Mouse (Mus musculus) hindbrain, embryonic 14.5 days (tissue): Measurements from ENCODE around the gene Gab1. TPM values are rescaled to one million over a fixed set of nuclear protein-coding genes. Genes with fewer than 3 reads are reported as not detected.

Source experiments
- ATAC-seq: fragments of 200-750 bp; cut with Nextera tagmentation; 2 replicates; pipeline ENCODE4 v1.8.0; 2017; ENCODE audit warnings: moderate number of reproducible peaks, mild to moderate bottlenecking, moderate TSS enrichment, moderate library complexity; ENCODE audit not compliant: low FRiP score
- DNase-seq: peaks from one replicate; pipeline ENCODE4 v3.0.0-alpha.2; 2015; ENCODE audit warnings: low spot score
- H3K27ac ChIP-seq: fragments of 300-500 bp; sonication (generic); 2 replicates; pipeline ENCODE4 v1.5.1; 2014; ENCODE audit warnings: mild to moderate bottlenecking, moderate library complexity
- H3K27me3 ChIP-seq: fragments of 300-500 bp; sonication (generic); 2 replicates; pipeline ENCODE4 v1.6.1; 2014; ENCODE audit warnings: mild to moderate bottlenecking, low read length, mixed read lengths; ENCODE audit not compliant: control insufficient read depth, insufficient read depth
- H3K36me3 ChIP-seq: fragments of 300-500 bp; sonication (generic); replicated peaks from 2 replicates; pipeline ENCODE4 v1.6.1; 2014; ENCODE audit not compliant: control insufficient read depth, insufficient read depth
- H3K4me1 ChIP-seq: fragments of 300-500 bp; sonication (generic); replicated peaks from 2 replicates; pipeline ENCODE4 v1.6.1; 2014; ENCODE audit warnings: antibody characterized with exemption, low read length, mixed read lengths; ENCODE audit not compliant: control insufficient read depth, insufficient read depth
- H3K4me2 ChIP-seq: fragments of 300-500 bp; sonication (generic); replicated peaks from 2 replicates; pipeline ENCODE4 v1.6.1; 2014; ENCODE audit warnings: mild to moderate bottlenecking, moderate library complexity
- H3K4me3 ChIP-seq: fragments of 300-500 bp; sonication (generic); replicated peaks from 2 replicates; pipeline ENCODE4 v1.5.1; 2014; ENCODE audit warnings: mild to moderate bottlenecking, low read length
- H3K9ac ChIP-seq: fragments of 300-500 bp; sonication (generic); 2 replicates; pipeline ENCODE4 v1.6.1; 2014
- H3K9me3 ChIP-seq: fragments of 300-500 bp; sonication (generic); 2 replicates; pipeline ENCODE4 v1.6.1; 2016; ENCODE audit warnings: low read length; ENCODE audit not compliant: control insufficient read depth
- WGBS: fragments of 180-500 bp; shearing (Covaris S2); extraction: QIAGEN DNeasy Blood & Tissue Kit; methylation state at CpG from one replicate; pipeline ENCODE4 v1.1.7; 2014; 5-methylcytosine and 5-hydroxymethylcytosine counted together
- polyA plus RNA-seq: library from polyadenylated mRNA; unstranded; fragments of >200 nt; fragmentation: Nextera tagmentation; extraction: Ambion mirVana; gene quantifications from 2 replicates; pipeline ENCODE4 v1.2.1, GENCODE M21; 2014

Gene Gab1
- polyA plus RNA-seq, 1 experiment from 2014 or later, result 16.6 TPM

GRCm38 (mm10) chr8:80838199-80838598, 42.1 kb downstream of the Gab1 start:
- H3K27ac ChIP-seq, result no peak overlapping the region
- H3K36me3 ChIP-seq, result no peaks in the 10 kb centered on the region
- DNase-seq (no peak), ATAC-seq (no peak)
- H3K27me3 ChIP-seq, result no peaks in the 10 kb centered on the region
- no peaks in the 10 kb centered on the region for H3K4me1 ChIP-seq
- H3K9me3 ChIP-seq, result no peaks in the 10 kb centered on the region
- 59% methylated on average over 6 of the region's 6 CpGs for WGBS
- no peak overlapping the region for H3K4me3 ChIP-seq
- H3K4me2 ChIP-seq, result no peak overlapping the region
- no peak overlapping the region for H3K9ac ChIP-seq

- ATAC-seq, result no peak
- 67% methylated on average over 6 of the region's 6 CpGs for WGBS
- Histone ChIP-seq H3K4me3 (no peak overlapping the region), H3K27ac (no peak overlapping the region), H3K4me2 (no peak overlapping the region), H3K9ac (no peak overlapping the region), H3K4me1 (peaks cover 8% of the 10 kb centered on the region; the same call in 1 of the 2 replicates), H3K9me3 (no peaks in the 10 kb centered on the region), H3K36me3 (no peaks in the 10 kb centered on the region), H3K27me3 (no peaks in the 10 kb centered on the region)
- no peak for DNase-seq
Measured at GRCm38 (mm10) chr8:80835401-80835800, 44.9 kb downstream of the Gab1 start.

- no peak overlapping the region for H3K4me2 ChIP-seq
- no peak overlapping the region for H3K9ac ChIP-seq
- H3K36me3 ChIP-seq, result no peaks in the 10 kb centered on the region
- ATAC-seq, result no peak
- 57% methylated on average over 4 of the region's 4 CpGs for WGBS
- H3K9me3 ChIP-seq, result no peaks in the 10 kb centered on the region
- DNase-seq, result no peak
- H3K4me3 ChIP-seq, result no peak overlapping the region
- peaks cover 12% of the 10 kb centered on the region; the same call in 1 of the 2 replicates for H3K4me1 ChIP-seq
- no peak overlapping the region for H3K27ac ChIP-seq
- H3K27me3 ChIP-seq, result no peaks in the 10 kb centered on the region
Measured at GRCm38 (mm10) chr8:80834443-80834842, 45.9 kb downstream of the Gab1 start.

- no peaks in the 10 kb centered on the region for H3K36me3 ChIP-seq
- H3K4me2 ChIP-seq, result no peak overlapping the region
- no peak overlapping the region for H3K9ac ChIP-seq
- no peak for ATAC-seq
- no peaks in the 10 kb centered on the region for H3K9me3 ChIP-seq
- H3K27me3 ChIP-seq, result no peaks in the 10 kb centered on the region
- H3K4me3 ChIP-seq, result no peak overlapping the region
- H3K4me1 ChIP-seq, result peaks cover 12% of the 10 kb centered on the region; the same call in 1 of the 2 replicates
- no peak for DNase-seq
- no peak overlapping the region for H3K27ac ChIP-seq
Measured at GRCm38 (mm10) chr8:80832534-80832933, 47.8 kb downstream of the Gab1 start.

- Histone ChIP-seq H3K4me2 (no peak overlapping the region), H3K36me3 (no peaks in the 10 kb centered on the region), H3K9ac (no peak overlapping the region), H3K4me3 (no peak overlapping the region), H3K9me3 (no peaks in the 10 kb centered on the region), H3K4me1 (peaks cover 12% of the 10 kb centered on the region; the same call in 1 of the 2 replicates), H3K27ac (no peak overlapping the region), H3K27me3 (no peaks in the 10 kb centered on the region)
- WGBS, result 92% methylated on average over 5 of the region's 5 CpGs
- ATAC-seq, result no peak
- no peak for DNase-seq
Measured at GRCm38 (mm10) chr8:80831876-80832524, 48.3 kb downstream of the Gab1 start.

GRCm38 (mm10) chr8:80830724-80831566, 49.4 kb downstream of the Gab1 start:
- no peak overlapping the region for H3K4me3 ChIP-seq
- ATAC-seq (peak; percentile 78), DNase-seq (no peak)
- H3K27me3 ChIP-seq, result no peaks in the 10 kb centered on the region
- H3K9ac ChIP-seq, result no peak overlapping the region
- H3K36me3 ChIP-seq, result no peaks in the 10 kb centered on the region
- H3K9me3 ChIP-seq, result no peaks in the 10 kb centered on the region
- peaks cover 15% of the 10 kb centered on the region; the same call in 1 of the 2 replicates for H3K4me1 ChIP-seq
- WGBS, result 64% methylated on average over 11 of the region's 11 CpGs
- no peak overlapping the region for H3K4me2 ChIP-seq
- peak overlapping the region; percentile 40 for H3K27ac ChIP-seq

GRCm38 (mm10) chr8:80830141-80830540, 50.2 kb downstream of the Gab1 start:
- H3K4me1 ChIP-seq, result peaks cover 15% of the 10 kb centered on the region; the same call in 1 of the 2 replicates
- ATAC-seq (no peak), DNase-seq (no peak)
- no peak overlapping the region for H3K4me3 ChIP-seq
- no peak overlapping the region for H3K9ac ChIP-seq
- H3K27me3 ChIP-seq, result no peaks in the 10 kb centered on the region
- H3K27ac ChIP-seq, result peak overlapping the region; percentile 40
- no peaks in the 10 kb centered on the region for H3K9me3 ChIP-seq
- 47% methylated on average over 7 of the region's 7 CpGs for WGBS
- 0 out of 2 replicates have a peak overlapping the region, but pooled peaks have one; percentile 8 for H3K4me2 ChIP-seq
- no peaks in the 10 kb centered on the region for H3K36me3 ChIP-seq

- H3K9ac ChIP-seq, result no peak overlapping the region
- no peak overlapping the region for H3K4me3 ChIP-seq
- H3K27me3 ChIP-seq, result no peaks in the 10 kb centered on the region
- H3K4me2 ChIP-seq, result no peak overlapping the region
- WGBS, result 90% methylated on average over 7 of the region's 7 CpGs
- no peaks in the 10 kb centered on the region for H3K9me3 ChIP-seq
- DNase-seq (no peak), ATAC-seq (no peak)
- no peaks in the 10 kb centered on the region for H3K36me3 ChIP-seq
- peaks cover 15% of the 10 kb centered on the region for H3K4me1 ChIP-seq
- no peak overlapping the region for H3K27ac ChIP-seq
Measured at GRCm38 (mm10) chr8:80826996-80827395, 53.3 kb downstream of the Gab1 start.

- Histone ChIP-seq H3K9ac (no peak overlapping the region), H3K36me3 (no peaks in the 10 kb centered on the region), H3K9me3 (no peaks in the 10 kb centered on the region), H3K27ac (no peak overlapping the region), H3K4me3 (no peak overlapping the region), H3K4me2 (no peak overlapping the region), H3K27me3 (no peaks in the 10 kb centered on the region), H3K4me1 (peaks cover 5% of the 10 kb centered on the region)
- DNase-seq, result no peak
- no peak for ATAC-seq
- 62% methylated on average over 4 of the region's 4 CpGs for WGBS
Measured at GRCm38 (mm10) chr8:80825136-80825535, 55.2 kb downstream of the Gab1 start.
